Mouse (Mus musculus) layer of hippocampus, postnatal 10 days (tissue): ENCODE results near the gene Gbf1. TPM values are rescaled to one million over a fixed set of nuclear protein-coding genes. Genes with fewer than 3 reads are reported as not detected.

Experiments used
- DNase-seq, 2 experiments: peaks; one replicate each; pipeline ENCODE4 v3.0.0; 2021; ENCODE audit warnings: low spot score in 2 of 2
- total RNA-seq, 2 experiments: library from RNA; stranded (reverse); gene quantifications; 2 replicates each; pipeline ENCODE4 v1.2.3; 2021

Gene Gbf1
- total RNA-seq, 2 experiments from 2014 or later, result 81.1 to 98.1 TPM

DNA sequence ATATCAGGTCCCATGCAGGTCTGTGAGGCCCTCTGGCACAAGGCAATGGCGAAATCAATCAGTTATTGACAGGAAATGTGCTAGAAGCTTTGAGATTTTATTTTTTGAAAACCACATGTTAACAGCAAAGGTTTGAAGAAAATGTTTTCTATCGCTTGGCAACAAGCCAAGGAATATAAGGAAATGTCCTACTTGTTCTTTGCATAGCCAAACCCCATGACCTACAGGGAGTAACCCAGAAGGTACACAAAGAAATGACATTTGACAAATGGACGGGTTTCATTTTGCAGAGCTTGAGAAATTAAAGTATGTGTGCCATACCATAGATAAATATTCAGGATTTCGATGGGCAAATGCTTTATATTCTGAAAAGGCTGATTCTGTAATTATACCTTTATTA, 144.6 kb downstream of the Gbf1 start:
- DNase-seq, result no peak

DNA sequence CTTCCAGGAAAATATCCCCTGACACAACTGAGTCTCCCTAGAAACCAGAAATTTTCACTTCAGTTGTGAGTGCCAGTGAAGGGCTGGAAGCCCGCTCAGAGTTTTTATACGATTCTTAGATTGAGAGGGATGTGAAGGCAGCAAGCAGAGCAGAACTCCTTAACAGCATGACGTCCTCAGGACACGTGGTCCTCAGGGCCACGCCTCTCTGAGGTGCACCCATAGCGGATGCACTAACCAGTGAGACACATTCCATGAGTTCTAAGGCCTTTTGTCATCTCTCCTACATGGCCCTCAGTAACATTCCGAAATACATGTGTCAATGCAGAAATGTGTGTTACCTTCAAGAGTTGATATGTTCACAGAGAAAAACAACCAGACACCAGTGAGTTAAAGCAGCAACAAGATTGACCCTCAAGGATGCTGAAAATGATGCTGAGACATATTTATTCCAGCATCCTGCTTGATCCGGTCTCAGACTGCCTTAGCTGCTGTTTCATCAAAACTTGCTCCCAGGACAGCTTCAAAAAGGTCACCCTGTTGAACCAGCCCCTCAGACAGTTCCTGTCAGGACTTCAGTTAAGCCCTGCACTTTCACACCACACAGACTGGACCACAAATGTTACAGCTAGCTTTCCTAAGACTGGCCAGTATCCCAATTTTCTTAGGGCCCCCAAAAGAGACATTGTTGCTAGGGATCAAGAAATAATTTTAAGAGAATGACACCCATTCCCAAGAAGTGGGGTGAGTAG, 148.2 kb downstream of the Gbf1 start:
- DNase-seq, result no peak

DNA sequence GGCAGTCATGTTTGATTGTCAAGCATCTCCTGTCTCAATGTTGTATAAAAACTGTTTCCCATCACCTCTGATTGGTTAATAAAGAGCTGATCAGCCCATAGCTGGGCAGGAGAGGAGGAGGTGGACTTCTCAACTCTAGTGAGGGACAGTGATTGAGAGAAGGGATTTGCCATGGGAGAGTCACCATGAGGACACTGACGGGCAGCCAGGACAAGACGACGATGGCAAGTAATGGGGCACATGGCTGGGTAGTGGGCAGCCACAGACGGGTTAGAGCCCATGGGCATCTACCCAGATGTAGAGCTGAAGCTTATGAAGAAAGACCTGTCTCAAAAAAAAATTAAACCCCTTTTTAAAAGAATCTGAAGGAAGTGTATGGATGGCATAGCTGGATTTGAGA, 150.2 kb downstream of the Gbf1 start:
- no peak for DNase-seq

DNA sequence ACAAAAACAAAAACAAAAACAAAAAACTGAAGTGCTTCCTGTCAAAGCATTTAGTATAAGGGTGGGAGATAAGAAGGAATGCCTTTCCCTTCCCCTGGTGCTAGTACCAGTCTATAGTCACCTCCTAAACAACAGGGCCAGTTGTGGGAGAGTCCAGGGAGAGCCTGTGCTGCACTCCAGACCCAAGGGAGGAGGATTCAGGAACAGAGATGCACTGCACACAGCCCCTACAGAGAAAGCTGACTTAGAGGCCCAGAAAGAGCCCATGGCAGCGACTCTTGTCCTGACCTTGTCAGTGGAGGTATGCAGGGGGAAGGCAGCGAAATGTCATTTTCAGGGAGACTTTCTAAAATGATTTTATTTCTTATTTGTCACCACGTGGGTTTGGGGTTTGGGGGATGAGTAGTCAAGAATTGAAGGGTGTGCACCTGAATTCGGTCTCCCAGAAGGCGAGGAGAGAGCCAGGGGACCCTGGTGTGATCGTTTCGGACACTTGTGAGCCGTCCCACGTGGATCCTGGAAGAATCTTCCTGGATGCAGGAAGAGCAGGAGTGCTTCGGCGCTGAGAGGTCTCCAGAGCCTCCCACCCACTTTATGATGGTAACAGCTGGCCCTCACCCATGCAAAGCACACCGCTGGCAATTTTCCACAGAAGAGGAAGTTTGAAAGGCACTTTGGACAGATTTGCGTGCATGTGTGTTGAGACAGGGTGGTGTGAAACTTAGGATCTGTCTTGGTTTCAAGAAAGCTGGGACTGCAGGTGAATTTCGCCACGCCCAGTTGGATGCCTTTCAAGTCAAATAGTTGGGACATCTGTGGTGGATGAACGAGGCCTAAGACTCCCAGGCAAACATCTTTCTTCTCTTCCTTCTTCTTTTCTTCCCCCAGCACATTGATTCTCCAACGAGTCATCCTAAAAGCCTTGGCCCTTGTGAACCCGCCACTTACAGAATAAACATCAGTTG, 151.2 kb downstream of the Gbf1 start:
- no peak for DNase-seq

DNA sequence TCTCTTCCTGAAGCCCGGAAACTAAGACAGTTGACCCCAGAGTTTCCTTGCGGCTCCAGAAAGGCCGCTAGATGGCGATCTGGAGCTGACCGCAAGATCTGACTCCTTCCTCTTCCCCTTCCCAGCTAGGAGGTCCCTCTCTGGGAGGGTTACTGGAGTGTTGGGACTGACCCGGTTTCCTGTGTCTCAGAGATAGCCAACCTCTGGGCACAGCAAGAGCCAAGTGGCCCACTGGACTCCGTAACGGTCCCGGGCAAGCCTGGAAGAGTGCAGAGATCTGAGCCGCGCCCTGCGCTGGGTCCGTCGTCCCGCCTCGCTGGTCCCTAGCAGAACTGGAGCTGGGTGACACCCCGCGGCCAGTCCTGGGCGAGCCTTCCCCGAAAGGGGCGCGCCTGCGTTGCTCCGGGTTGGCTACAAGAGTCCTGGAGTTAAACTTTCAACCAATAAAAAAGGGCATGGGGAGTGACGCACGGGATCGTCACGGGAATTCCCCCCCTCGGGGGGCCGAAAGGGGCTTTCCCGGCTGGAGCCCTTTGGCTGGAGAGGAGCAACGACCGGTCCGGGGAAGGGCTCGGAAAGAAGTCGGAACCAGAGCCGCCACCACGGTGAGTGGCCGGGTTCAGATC, 152.0 kb downstream of the Gbf1 start, which contains the start of gene Nfkb2:
Gene Nfkb2, plus strand, starts transcription at position 105 of the 626 bp plus-strand sequence.
- DNase-seq, result peak; percentile 81 to 86

DNA sequence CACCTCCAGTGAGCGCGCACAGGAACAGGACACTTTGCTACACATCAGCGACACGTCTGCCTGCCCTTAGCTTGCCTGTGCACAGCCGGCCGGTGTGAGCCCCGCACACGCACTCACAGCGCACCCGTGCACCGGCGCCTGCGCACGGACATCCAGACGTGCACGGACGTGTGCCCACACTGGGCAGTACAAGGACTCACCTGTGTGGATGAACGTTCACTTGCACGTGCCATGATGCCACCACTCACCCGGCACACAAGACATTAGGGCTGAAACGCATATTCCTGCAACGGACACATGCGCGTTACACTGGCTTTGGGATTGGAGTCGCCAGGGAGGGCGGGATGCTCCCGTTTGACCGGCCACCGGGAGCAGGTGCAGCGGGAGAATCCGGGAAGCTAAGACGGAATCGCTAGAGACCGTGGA, 152.6 kb downstream of the Gbf1 start:
- no peak for DNase-seq

DNA sequence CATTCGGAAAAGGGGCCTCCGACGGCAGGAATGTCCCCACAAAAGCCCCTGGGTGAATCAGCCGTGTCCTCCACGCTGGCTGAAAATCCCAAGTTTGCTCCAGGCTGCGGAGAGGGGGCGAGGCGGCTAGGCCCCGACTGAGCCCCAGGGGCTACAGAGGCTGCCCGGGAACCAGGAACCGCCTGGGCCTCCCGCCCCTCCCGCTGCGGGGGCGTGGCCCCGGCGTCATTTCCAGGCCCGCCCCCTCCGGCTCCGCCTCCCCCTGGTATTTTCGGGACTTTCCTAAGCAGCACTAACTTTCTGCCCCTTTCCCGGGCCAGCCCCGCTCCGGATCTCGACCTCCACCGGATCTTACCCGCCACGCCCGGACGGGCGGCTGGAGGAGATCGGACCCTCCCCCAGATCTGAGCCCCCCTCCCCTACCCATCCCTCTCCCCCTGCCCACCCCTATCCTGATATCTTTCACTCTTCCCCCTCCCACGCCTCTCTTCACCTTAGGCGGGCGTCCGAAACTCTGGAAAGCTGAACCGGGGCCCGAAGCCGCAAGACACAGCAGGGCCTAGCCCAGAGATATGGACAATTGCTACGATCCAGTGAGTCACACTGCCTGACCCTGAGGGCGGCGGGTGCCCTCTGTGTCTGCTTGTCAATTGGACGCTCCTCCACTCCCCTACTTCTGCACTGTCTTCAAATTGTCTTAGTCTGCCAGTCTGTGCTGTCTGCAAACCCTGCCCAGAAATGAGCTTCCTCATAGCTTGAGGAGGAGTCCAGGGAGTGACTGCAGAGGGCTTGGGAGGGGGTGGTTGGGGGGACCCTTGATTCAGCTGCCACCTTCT, 153.3 kb downstream of the Gbf1 start:
- DNase-seq, result peak; percentile 68 to 81

DNA sequence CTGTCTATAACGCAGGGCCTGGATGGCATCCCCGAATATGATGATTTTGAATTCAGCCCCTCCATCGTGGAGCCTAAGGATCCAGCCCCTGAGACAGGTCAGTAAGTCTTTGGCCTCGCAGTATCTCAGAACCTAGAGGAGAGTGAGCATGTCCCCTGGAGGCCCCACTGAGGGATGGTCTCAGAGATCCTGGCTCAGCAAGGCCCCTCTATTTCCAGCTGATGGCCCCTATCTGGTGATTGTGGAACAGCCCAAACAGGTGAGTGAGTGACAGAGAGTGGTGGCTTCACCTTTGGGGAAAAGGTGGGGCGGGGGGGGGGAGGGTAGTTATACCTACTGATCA, 153.9 kb downstream of the Gbf1 start:
- no peak for DNase-seq

DNA sequence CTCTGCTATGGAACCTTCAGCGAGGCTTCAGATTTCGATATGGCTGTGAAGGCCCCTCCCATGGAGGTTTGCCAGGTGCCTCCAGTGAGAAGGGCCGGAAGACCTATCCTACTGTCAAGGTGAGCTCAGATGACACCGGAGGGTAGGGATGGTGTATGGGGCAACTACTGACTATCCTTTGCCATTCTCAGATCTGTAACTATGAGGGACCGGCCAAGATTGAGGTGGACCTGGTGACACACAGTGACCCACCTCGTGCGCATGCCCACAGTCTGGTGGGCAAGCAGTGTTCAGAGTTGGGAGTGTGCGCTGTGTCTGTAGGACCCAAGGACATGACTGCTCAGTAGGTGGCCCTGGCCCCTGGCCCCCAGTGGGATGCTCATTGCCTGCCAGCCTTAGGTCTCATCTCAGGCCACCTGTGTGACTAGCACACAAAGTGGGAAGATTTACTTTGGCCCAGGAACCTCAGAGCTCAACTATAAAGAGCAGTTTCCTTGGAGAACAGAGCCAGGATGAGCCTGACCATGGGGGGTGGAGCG, 154.5 kb downstream of the Gbf1 start:
- no peak for DNase-seq

DNA sequence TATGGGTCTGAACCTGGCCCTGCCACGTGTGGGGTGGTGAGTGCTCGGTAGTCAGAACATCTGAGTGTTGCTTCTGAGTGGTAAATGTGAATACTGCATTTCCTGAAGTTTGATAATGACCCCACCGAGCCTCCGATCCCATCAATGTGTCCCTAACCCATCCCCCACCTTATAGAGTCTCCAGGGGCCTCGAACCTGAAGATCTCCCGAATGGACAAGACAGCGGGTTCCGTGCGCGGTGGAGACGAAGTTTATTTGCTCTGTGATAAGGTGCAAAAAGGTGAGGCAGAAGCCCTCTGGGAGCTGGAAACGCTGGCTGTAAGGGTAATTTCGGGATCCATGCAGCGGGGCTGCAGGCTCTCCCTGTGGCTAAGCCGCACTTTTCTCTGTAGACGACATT, 155.5 kb downstream of the Gbf1 start:
- DNase-seq, result peak; percentile 3 to 11

DNA sequence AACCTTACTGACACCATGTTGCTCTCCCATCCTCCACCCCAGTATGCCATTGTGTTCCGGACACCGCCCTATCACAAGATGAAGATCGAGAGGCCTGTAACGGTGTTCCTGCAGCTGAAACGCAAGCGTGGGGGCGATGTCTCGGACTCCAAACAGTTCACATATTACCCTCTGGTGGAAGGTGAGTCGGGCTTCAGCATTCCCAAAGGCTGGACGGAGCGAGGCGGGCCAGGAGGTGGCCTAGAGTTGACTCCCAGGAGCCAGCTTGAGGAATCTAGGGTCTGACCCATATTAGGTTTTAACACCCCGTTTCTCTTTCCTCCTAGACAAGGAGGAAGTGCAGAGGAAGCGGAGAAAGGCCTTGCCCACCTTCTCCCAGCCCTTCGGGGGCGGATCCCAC, 156.0 kb downstream of the Gbf1 start:
- peak; percentile 2 to 10 for DNase-seq

DNA sequence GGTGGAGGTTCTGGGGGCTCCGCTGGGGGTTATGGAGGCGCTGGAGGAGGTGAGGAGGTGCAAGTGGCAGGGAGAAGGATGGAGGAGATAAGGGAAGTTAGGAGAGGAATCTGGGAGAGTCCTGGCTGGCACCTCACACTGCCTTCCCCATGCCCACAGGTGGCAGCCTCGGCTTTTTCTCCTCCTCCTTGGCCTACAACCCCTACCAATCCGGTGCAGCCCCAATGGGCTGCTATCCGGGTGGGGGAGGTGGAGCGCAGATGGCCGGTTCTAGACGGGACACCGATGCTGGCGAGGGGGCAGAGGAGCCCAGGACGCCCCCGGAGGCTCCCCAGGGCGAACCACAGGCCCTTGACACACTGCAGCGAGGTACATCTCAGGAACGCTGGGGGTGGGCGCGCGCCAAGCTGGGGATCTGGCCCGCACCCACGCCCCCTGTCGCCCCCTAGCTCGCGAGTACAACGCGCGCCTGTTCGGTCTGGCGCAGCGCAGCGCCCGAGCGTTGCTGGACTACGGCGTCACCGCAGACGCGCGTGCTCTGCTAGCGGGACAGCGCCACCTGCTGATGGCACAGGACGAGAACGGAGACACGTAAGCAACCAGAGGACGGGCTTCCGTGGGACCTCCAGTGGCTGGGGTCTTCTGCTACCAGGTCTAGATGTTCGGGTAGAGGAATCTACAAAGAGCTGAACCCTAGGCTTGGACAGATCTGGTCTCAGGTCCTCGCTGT, 156.6 kb downstream of the Gbf1 start:
- peak; percentile 91 to 92 for DNase-seq

DNA sequence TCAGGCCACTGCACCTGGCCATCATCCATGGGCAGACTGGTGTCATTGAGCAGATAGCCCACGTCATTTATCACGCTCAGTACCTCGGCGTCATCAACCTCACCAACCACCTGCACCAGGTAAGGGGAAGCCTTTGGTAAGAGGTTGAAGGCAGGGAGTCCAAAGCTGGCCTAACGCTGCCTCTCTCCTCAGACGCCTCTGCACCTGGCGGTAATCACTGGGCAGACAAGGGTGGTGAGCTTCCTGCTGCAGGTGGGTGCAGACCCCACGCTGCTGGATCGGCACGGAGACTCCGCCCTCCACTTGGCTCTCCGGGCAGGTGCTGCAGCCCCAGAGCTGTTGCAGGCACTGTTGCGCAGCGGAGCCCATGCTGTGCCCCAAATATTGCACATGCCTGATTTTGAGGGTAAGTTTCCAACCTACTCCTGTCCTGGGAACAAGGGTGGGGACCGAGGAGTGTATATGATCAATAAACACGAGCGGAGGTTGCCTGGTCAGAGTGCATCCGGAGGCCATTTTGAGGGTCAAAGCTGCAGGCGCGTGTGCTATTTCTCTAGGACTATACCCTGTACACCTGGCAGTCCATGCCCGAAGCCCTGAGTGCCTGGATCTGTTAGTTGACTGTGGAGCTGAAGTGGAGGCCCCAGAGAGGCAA, 157.5 kb downstream of the Gbf1 start:
- DNase-seq, result peak; percentile 5 to 17

DNA sequence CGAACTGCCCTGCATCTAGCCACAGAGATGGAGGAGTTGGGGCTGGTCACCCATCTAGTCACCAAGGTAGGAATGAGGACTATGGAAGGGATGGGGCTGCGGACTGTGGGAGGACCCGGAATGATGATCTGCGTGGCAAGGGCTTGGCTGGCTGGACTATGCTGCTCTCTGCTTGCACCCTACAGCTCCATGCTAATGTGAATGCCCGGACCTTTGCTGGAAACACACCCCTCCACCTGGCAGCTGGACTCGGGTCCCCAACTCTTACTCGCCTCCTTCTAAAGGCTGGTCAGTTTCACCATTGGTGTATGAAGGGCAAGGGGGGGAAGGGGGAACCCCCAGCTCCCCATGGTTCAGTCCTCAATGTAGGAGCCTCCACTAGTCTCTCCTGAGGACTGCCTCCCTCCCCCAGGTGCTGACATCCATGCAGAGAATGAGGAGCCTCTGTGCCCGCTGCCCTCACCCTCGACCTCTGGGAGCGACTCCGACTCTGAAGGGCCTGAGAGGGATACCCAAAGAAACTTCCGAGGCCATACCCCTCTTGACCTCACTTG, 158.1 kb downstream of the Gbf1 start:
- peak; percentile 4 to 11 for DNase-seq

DNA sequence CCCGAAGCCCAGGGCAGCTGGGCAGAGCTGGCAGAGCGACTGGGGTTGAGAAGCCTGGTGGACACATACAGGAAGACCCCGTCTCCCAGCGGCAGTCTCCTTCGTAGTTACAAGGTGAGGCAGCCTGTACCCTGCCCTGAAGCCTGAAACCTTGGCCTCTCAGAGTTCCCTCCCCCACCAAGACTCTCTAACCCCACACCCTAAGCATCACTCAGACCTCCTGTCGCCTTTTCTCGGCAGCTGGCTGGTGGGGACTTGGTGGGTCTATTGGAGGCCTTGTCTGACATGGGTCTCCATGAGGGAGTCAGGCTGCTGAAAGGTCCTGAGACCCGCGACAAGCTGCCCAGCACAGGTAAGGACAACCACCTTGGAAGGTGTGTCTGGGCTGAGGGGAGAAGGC, 159.0 kb downstream of the Gbf1 start:
- DNase-seq, result peak; percentile 6 to 14

DNA sequence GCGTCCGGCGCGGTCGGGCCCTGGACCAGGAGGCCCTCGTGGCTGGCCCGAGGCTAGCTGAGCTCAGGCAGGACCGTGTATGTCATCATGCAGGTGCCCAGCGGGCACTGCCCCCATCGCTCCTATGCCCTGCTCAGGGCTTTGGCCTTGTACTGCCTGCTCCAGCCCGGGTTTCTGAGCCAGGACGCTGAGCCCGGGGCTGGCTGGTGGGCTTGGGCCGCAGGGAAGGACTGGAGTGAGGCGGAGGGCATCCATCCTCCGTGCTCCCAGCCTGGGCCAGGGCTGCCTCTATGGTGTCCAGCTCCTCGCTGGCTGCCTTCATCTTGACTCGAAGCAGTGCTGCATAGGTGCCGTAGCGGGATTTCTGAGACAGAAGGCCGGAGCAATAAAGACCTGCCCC, 160.3 kb downstream of the Gbf1 start:
- peak; percentile 2 to 10 for DNase-seq

DNA sequence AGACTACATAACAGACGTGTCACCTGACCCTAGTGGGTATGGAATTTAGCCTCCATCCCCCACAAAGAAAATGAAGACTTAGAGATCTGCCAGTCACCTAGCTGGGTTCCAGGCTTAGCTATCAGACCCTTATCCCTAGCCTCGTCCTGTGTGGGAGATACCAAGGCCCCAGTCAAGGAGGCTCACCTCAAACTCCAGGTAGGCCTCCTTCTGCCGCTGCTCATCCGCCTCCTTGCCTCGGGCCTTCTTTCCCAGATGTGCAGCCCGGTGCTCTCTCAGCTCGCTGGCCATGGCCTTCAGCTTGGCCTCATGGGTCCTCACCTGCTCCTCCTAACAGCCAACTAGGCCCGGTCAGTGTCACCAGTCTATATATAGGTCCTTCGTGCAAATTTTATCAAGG, 160.8 kb downstream of the Gbf1 start:
- DNase-seq, result no peak

DNA sequence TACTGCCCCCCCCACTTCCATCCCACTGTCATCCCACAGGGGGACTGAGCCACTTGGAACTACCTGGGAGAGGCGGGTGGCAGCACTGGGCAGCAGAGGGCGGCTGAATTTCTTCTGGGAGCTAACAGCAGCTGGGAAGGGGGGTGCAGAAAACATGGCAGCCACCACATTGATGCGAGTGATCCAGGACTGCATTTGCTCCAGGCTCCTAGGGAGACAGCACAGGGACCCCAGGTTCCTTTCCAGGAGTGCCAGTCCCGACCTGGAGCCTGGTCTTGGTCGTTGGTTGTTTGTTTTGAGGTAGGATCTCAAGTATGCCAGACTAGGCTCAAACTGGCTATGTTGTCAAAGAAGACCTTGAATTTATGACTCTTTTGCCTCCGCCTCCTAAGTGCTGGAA, 161.3 kb downstream of the Gbf1 start:
- peak in 1 of 2 experiments; percentile 8 for DNase-seq

DNA sequence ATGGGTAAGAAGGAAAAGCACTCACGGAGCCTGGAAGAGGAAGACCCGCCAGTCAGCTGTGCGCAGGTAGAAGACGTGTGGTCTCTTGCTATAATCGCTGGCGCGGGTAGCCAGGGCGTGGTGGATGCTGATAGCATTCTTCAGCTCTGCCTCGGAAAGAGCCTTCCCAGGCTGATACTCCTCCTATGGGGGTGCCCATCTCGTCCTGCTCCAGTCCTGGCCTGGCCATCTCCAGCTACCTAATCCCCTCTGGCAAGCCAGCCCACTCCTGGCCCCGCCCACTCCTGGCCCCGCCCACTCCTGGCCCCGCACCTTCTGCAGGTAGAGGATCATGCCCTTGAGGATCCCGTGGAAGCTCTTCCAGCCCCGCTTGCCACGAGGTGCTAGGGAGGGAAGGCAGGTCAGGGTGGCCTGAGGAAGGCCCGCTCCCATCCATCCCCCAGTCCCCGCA, 161.9 kb downstream of the Gbf1 start:
- DNase-seq, result peak in 1 of 2 experiments; percentile 8
